Mouse (Mus musculus): ENCODE data around the gene Gm5105.

DNA sequence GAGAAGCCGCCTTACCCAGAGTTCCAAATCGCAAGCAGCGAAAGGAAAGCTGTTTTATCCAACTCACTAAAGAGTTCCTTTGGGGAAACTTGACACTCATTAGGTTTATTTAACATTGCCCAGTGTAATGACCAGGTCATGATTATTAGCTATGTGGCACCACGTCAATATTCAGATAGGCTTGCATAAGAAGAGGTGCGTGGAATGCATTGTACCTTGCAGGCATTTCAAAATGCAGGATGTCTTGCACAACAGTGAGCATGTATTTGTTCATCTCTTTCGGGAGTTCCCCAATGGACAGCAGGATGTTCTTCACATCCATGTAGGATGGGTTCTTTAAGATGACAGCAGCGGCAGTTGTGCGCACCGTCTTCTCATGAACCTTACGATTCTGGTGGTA, 39.7 kb upstream of the Gm5105 start:
- TF ChIP-seq CTCF (IDR thresholded peaks at IDR 0.05; ENCODE audit: extremely low read depth, insufficient read length, insufficient replicate concordance, low read depth, low read length) = no peak
- no peak for TF ChIP-seq POLR2A (IDR thresholded peaks at IDR 0.05; ENCODE audit: low read depth, low read length)

Measured in small intestine, adult 2 months (tissue).